Mouse (Mus musculus) cerebral cortex, adult 2 months (tissue): ENCODE results near the gene Ccdc138.

Experiments used
- WGBS: fragments of 180-500 bp; shearing (Covaris S2); methylation state at CpG from one replicate; pipeline ENCODE4 v1.1.7; 2018; 5-methylcytosine and 5-hydroxymethylcytosine counted together

Ccdc138 gene

DNA sequence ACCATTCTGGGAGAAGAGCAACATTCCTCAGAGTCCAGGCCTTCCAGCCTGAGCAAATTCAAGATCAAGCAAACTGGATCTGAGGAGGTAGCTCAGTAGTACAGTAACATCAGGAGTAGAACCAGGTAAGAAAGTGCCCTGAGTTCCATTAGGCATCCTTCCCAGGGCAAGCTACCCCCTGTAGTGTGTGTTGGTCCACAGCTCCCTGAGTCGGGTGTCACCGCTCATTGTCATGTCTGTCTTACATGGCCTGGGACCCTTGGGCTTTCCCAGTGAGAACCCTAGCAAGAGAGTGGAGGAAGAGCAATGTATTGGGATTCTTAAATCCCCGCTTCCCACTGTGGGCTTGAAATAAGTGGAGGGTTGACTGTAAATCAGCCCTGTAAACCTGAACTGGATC lies 97.4 kb downstream of the Ccdc138 start:
- 96% methylated on average over 3 of the region's 3 CpGs for WGBS

DNA sequence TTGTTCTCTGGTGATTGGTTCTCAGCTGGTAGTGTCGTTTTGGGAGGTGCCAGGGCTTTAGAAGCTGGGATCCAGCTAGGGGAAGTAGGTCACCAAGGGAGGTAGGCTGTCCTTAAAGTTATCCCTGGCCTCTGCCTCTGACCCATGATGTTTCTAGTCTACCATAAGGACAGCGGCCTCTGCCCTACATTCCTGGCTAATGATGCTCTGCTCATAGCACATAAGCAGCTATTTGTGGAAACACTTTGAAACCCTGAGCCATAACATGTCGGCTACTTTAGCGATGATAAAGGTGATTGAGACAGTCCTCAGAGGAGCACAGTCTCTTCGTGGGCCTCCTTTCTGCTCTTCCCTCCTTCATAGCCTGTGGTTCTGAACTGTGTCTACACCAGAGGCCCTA lies 98.1 kb downstream of the Ccdc138 start:
- 80% methylated on average over 5 of the region's 5 CpGs for WGBS

GRCm38 (mm10) chr10:58600151-58600550 lies 102.4 kb downstream of the Ccdc138 start:
- WGBS: 93% methylated on average over 5 of the region's 5 CpGs

GRCm38 (mm10) chr10:58600983-58601382 lies 103.2 kb downstream of the Ccdc138 start:
- 42% methylated on average over 5 of the region's 5 CpGs for WGBS

GRCm38 (mm10) chr10:58601431-58601901 lies 103.7 kb downstream of the Ccdc138 start:
- 36% methylated on average over 6 of the region's 6 CpGs for WGBS

DNA sequence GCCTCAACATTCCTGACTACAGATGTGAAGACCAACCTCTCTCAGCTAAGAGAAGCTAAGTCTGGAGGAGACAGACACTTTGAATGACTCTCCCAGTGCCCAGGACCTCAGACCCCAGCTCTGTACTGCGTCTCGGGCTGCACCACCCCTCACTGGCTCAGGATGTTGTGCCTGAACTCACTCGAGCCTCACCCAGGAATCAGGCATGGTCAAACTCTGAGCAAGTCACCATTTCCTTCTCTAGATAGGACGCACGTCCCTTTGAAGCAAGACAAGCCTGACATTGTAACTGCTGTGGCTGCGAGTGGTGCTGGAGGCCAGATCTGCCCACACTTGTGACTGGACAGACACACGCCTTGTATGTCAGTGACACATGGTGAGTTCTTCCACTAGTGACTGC lies 104.2 kb downstream of the Ccdc138 start:
- WGBS: 74% methylated on average over 7 of the region's 7 CpGs

DNA sequence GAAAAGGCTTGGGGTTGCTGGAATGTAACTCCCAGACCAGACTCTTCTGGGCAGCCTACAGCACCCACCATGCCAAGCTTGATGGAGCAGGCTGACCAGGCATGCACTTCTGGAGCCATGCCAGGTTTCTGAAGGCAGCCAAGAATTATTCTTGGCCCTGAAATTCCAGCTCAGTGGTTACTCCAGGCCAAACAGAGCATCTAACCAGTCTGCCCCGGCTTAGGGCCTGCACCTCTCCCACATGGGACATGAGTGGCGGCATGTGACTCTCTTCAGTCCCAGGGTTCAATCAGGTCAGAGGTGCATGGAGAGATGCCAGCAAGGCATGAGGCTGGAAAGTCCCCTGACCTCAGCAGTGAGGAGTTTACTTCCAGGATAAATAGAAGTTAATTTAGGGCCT lies 107.0 kb downstream of the Ccdc138 start:
- 65% methylated on average over 2 of the region's 2 CpGs for WGBS

GRCm38 (mm10) chr10:58606356-58606755 lies 108.6 kb downstream of the Ccdc138 start:
- 87% methylated on average over 3 of the region's 3 CpGs for WGBS

- 72% methylated on average over 3 of the region's 3 CpGs for WGBS
These were observed 111.1 kb downstream of the Ccdc138 start for GRCm38 (mm10) chr10:58608858-58609257.

- WGBS: 76% methylated on average over 7 of the region's 7 CpGs
These were observed 112.9 kb downstream of the Ccdc138 start for GRCm38 (mm10) chr10:58610484-58611261.

DNA sequence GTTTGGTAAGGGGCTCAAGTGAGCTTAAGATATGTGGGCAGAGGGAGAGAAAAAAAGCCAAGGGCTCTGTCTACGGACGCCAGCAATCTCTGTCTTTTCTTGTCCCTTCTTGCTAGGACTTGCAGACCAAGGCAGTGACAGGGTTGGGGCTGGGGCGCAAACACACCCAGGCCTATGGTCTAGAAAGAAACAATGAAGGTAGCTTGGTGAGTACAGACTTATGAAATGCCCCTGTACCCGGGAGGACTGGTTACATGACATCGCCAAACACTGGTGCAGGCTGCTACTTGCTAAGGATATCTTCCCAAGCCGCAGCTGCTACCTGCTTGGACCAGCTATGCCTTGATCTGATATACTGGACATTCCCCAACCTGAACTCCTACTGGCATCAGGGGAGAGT lies 116.9 kb downstream of the Ccdc138 start:
- WGBS: 98% methylated on average over 6 of the region's 6 CpGs

DNA sequence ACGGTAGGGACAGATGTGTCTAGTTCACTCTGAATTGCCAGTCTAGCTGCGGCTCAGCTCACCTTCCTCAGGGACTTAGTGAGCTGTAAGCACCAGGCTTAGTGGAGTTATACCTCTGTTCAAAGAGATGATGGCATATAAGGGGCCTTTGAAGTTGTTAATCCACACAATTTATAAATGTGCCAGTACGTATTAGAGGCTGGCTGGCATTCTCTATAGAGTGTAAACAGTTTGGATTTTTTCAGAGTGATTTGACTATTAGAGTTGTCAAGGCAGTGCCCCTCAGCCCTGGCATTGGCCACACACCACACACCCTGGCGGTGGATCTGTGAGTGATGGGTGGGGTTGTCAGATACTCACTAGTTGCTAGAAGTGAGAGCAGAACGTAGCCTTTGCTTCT lies 118.8 kb downstream of the Ccdc138 start:
- 95% methylated on average over 5 of the region's 5 CpGs for WGBS

DNA sequence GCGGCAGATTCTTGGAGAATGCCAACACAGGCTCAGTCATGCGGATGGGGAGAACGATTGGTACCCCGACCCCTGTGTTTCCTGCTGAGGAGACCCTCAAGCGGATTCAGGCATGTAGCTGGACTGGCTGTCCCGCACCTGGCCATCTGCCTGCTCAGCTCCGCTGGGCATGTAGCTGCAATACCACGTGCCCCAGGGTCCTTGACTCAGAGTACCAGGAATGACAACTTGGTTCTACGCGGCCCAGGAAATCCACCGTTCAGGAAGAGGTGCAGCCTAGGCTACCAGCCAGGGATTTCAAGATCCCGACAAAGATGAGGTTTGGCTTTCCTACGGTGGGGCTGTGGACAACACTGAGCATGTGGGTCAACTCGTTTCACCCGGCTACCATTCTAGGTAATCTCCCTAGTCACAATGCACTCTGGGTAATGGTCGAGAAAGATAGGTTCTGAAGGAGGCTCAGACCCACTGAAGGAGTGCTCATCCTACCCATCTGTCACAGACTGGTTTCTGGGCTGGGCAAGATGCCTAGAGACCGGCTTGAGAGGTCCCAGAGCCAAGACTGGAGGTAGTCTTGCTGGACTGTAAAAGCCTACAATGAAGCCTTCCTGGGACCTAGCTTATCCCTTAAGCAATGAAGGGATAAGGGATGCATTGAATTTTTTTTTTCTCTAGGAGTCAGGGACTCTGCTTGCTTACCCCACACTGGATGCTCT lies 120.9 kb downstream of the Ccdc138 start:
- WGBS: 84% methylated on average over 17 of the region's 17 CpGs

DNA sequence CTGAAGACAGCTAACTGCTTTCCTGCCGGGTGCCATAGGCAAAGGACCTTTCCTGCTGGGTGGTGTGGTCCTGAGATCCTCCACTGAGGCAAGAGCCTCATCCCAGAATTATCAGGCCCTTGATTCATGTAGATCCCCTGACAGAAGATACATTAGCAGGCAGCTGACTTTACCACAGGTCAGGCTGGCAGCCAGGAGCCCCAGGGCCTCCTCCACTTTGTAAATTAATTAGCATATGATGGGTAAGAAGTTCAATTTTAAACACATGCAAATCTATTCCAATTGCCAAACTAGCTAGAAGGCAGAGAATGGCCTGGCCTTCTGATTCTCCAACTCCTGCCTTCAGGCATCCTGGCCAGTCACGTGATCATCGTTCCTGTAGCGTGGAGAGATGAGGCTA lies 121.5 kb downstream of the Ccdc138 start:
- 87% methylated on average over 4 of the region's 4 CpGs for WGBS

- 72% methylated on average over 12 of the region's 12 CpGs for WGBS
These were observed 127.3 kb downstream of the Ccdc138 start for GRCm38 (mm10) chr10:58624848-58625711.
